Mouse (Mus musculus): ENCODE data around the gene A1cf. TPM values are rescaled to one million over a fixed set of nuclear protein-coding genes. Genes with fewer than 3 reads are reported as not detected.

The A1cf gene
- total RNA-seq (2021): 1 to 10 TPM; 2.0 to 5.6 TPM
- long read RNA-seq, experiment 1, partial matches to known transcripts: 0 of 1 reads
- long read RNA-seq, experiment 1, other reads (novel, unspliced or antisense): 1 of 1 reads
- long read RNA-seq, experiment 2: 0 reads

GRCm38 (mm10) chr19:31868521-31868920, at the start of gene A1cf:
Gene A1cf, plus strand, starts transcription at chr19:31868764.
- DNase-seq (ENCODE audit: low spot score in 2 of 2): no peak

GRCm38 (mm10) chr19:31834250-31834649, 34.3 kb upstream of the A1cf start:
- no peak for DNase-seq (ENCODE audit: low spot score in 2 of 2)

- no peak for DNase-seq (ENCODE audit: low spot score in 2 of 2)
Measured at GRCm38 (mm10) chr19:31861909-31862308, 6.7 kb upstream of the A1cf start.

- DNase-seq (ENCODE audit: low spot score in 2 of 2): no peak
Measured at GRCm38 (mm10) chr19:31862512-31863249, 5.9 kb upstream of the A1cf start.

- no peak for DNase-seq (ENCODE audit: low spot score in 2 of 2)
Measured at GRCm38 (mm10) chr19:31865451-31865850, 3.1 kb upstream of the A1cf start.

GRCm38 (mm10) chr19:31868076-31868475, 488 bp upstream of the A1cf start:
- no peak for DNase-seq (ENCODE audit: low spot score in 2 of 2)

- no peak for DNase-seq (ENCODE audit: low spot score in 2 of 2)
Measured at GRCm38 (mm10) chr19:31868971-31869370, 407 bp downstream of the A1cf start.

GRCm38 (mm10) chr19:31871377-31871776, 2.8 kb downstream of the A1cf start:
- no peak for DNase-seq (ENCODE audit: low spot score in 2 of 2)

- DNase-seq (ENCODE audit: low spot score in 2 of 2): no peak
Measured at GRCm38 (mm10) chr19:31877968-31878367, 9.4 kb downstream of the A1cf start.

GRCm38 (mm10) chr19:31884594-31884993, 16.0 kb downstream of the A1cf start:
- DNase-seq (ENCODE audit: low spot score in 2 of 2): no peak

- DNase-seq (ENCODE audit: low spot score in 2 of 2): no peak
Measured at GRCm38 (mm10) chr19:31887275-31887674, 18.7 kb downstream of the A1cf start.

- DNase-seq (ENCODE audit: low spot score in 2 of 2): no peak
Measured at GRCm38 (mm10) chr19:31889988-31890387, 21.4 kb downstream of the A1cf start.

GRCm38 (mm10) chr19:31891001-31891893, 22.7 kb downstream of the A1cf start:
- DNase-seq (ENCODE audit: low spot score in 2 of 2): no peak

GRCm38 (mm10) chr19:31895971-31896370, 27.4 kb downstream of the A1cf start:
- no peak for DNase-seq (ENCODE audit: low spot score in 2 of 2)

GRCm38 (mm10) chr19:31896711-31897110, 28.1 kb downstream of the A1cf start:
- no peak for DNase-seq (ENCODE audit: low spot score in 2 of 2)

- no peak for DNase-seq (ENCODE audit: low spot score in 2 of 2)
Measured at GRCm38 (mm10) chr19:31905671-31906070, 37.1 kb downstream of the A1cf start.

GRCm38 (mm10) chr19:31910423-31910822, 41.9 kb downstream of the A1cf start:
- no peak for DNase-seq (ENCODE audit: low spot score in 2 of 2)

GRCm38 (mm10) chr19:31913946-31914345, 45.4 kb downstream of the A1cf start:
- DNase-seq (ENCODE audit: low spot score in 2 of 2): no peak

- DNase-seq (ENCODE audit: low spot score in 2 of 2): no peak
Measured at GRCm38 (mm10) chr19:31920357-31920756, 51.8 kb downstream of the A1cf start.

GRCm38 (mm10) chr19:31921852-31922251, 53.3 kb downstream of the A1cf start:
- DNase-seq (ENCODE audit: low spot score in 2 of 2): no peak

- no peak for DNase-seq (ENCODE audit: low spot score in 2 of 2)
Measured at GRCm38 (mm10) chr19:31923615-31924352, 55.2 kb downstream of the A1cf start.
